Mouse (Mus musculus) lung, adult 2 months (tissue): ENCODE measurements around the gene Pde4d.

Experiments used
- CTCF ChIP-seq: fragments of 200-500 bp; IDR thresholded peaks from 2 replicates; pipeline ENCODE4 v1.5.1; 2011; ENCODE audit warnings: mild to moderate bottlenecking, low read length, control low read depth; ENCODE audit not compliant: insufficient read depth
- POLR2A ChIP-seq: fragments of 200-500 bp; IDR thresholded peaks from 2 replicates; pipeline ENCODE4 v1.6.1; 2011; ENCODE audit warnings: low read depth, mild to moderate bottlenecking, control low read depth, low read length, borderline replicate concordance; ENCODE audit errors: extremely low read depth

DNA sequence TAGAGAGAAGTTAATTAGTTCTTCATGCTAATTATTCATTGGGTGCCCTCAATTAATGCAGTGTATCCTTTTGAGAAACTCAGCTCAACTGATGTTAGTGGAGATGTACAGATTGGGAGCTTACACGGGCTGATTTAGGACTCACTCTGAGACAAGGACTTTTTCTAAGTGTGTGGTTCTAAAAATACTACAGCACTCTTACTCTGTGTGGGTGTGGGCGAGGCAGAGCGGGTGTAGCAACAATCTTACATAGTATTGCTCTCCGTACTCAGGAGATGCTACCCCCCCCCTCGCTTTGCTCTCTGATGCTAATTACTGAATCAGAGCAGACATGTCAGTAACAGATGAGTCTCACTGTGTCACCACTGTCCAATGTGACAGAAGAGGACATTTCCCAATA lies 976.3 kb downstream of the Pde4d start:
- TF ChIP-seq CTCF (no peak), POLR2A (no peak)
